Mouse (Mus musculus) testis, postnatal 14 days (tissue): Measurements from ENCODE around the gene Man2b2.

Experiments
- DNase-seq: peaks from one replicate; pipeline ENCODE4 v3.0.0; 2021; ENCODE audit warnings: low spot score

Gene Man2b2

GRCm38 (mm10) chr5:36769603-36770002 is 60.9 kb downstream of the Man2b2 start:
- no peak for DNase-seq

- no peak for DNase-seq
These were observed 63.3 kb downstream of the Man2b2 start for GRCm38 (mm10) chr5:36766958-36767703.

GRCm38 (mm10) chr5:36759848-36760247 is 70.6 kb downstream of the Man2b2 start:
- DNase-seq: no peak

- no peak for DNase-seq
These were observed 73.4 kb downstream of the Man2b2 start for GRCm38 (mm10) chr5:36757033-36757432.
